Mouse (Mus musculus) ES-Bruce4 (cell line): ENCODE results near the gene Zfp385c.

Source experiments
- CTCF ChIP-seq: IDR thresholded peaks from one replicate; pipeline ENCODE4 v1.8.1; 2011; ENCODE audit warnings: low read depth, low read length
- EP300 ChIP-seq: IDR thresholded peaks from 2 replicates; pipeline ENCODE4 v1.6.1; 2011; ENCODE audit warnings: low read depth, low read length; ENCODE audit not compliant: insufficient read depth

- no peak for TF ChIP-seq CTCF
- TF ChIP-seq EP300 = no peak
Measured at GRCm38 (mm10) chr11:100607121-100607520, 85.1 kb downstream of the Zfp385c start.
